Mouse (Mus musculus) myocyte (in vitro differentiated cells): Measurements from ENCODE around the gene Olfr574.

Experiments used
- E2F4 ChIP-seq: IDR thresholded peaks from one replicate; pipeline ENCODE4 v1.6.1; 2011; ENCODE audit warnings: mild to moderate bottlenecking, control low read depth, moderate library complexity; ENCODE audit not compliant: insufficient read depth
- MAX ChIP-seq: IDR thresholded peaks from one replicate; pipeline ENCODE4 v1.6.1; 2011; ENCODE audit warnings: low read depth, mild to moderate bottlenecking, control low read depth
- MYOD1 ChIP-seq, 3 experiments: IDR thresholded peaks; one replicate each; pipeline ENCODE4 v1.6.1; 2011; ENCODE audit warnings: control low read depth in 2 of 3, low read depth in 2 of 3, mild to moderate bottlenecking in 2 of 3, moderate library complexity in 1 of 3; ENCODE audit not compliant: insufficient read length in 2 of 3, control insufficient read depth in 1 of 3
- POLR2A ChIP-seq: IDR thresholded peaks from one replicate; pipeline ENCODE4 v1.6.1; 2011; ENCODE audit warnings: low read depth, mild to moderate bottlenecking, control low read depth, moderate library complexity; ENCODE audit not compliant: insufficient read length
- POLR2AphosphoS2 ChIP-seq: IDR thresholded peaks from one replicate; pipeline ENCODE4 v1.6.1; 2011; ENCODE audit warnings: low read depth, control low read depth; ENCODE audit not compliant: insufficient read length
- REST ChIP-seq: IDR thresholded peaks from one replicate; pipeline ENCODE4 v1.6.1; 2011; ENCODE audit warnings: mild to moderate bottlenecking, control low read depth, moderate library complexity; ENCODE audit not compliant: insufficient read depth, insufficient read length
- TCF12 ChIP-seq: IDR thresholded peaks from one replicate; pipeline ENCODE4 v1.6.1; 2011; ENCODE audit warnings: mild to moderate bottlenecking, control low read depth; ENCODE audit not compliant: poor library complexity, insufficient read depth, severe bottlenecking

- TF ChIP-seq TCF12 (no peak), POLR2A (no peak), REST (no peak), MYOD1 (IDR thresholded peaks at IDR 0.05; ENCODE audit: control insufficient read depth in 1 of 3, insufficient read length in 2 of 3, low read depth in 2 of 3) (no peak), MAX (no peak), E2F4 (no peak), POLR2AphosphoS2 (no peak)
Observed at GRCm38 (mm10) chr7:102942475-102942874, 5.8 kb upstream of the Olfr574 start, which contains the start of gene Olfr573-ps1.
